In genomic region chr8:56832651-56833050, GRCm38 (mm10) we compare ENCODE assay signal across 18 mouse cellular contexts.
DNase-seq lines count a peak whose midpoint lies in the region; ATAC-seq lines count a peak whose summit lies in the region.
"Had no signal": no experiment of that assay in that cellular context is flagged by ENCODE, and none has a peak within 500 bp of the region (broad histone marks: within the 10 kb centered on the region; RNA-seq: fewer than 3 reads in every experiment).

No protein-coding gene starts in this region.

- ATAC-seq in limb, embryonic 12.5 days (ENCODE audit: insufficient number of reproducible peaks, insufficient read depth, low FRiP score, low TSS enrichment, low read depth): peak; percentile 52; the same call in 1 of the 2 replicates
- ATAC-seq: activated CD4-positive, CD25-positive, alpha-beta regulatory T cell, adult 4 months; forebrain, embryonic 15.5 days; intestine, embryonic 16.5 days; Patski had no signal

- no peaks in the 10 kb centered on the region for H3K36me3 ChIP-seq in limb, embryonic 12.5 days
- H3K36me3 ChIP-seq: forebrain, embryonic 15.5 days; hindbrain, embryonic 13.5 days had no signal

- peak; percentile 70 for DNase-seq in heart, adult 11 months
- DNase-seq in heart, postnatal 4 days: no peak
- peak; percentile 23 for DNase-seq in embryo, embryonic 10.5 days (ENCODE audit: low spot score)
- DNase-seq in forelimb bud, embryonic 11.5 days (ENCODE audit: low read depth, low spot score): peak; percentile 78
- DNase-seq in c-Kit-positive CD71-positive TER-119-positive erythroid progenitor cells, embryonic 14.5 days (ENCODE audit: low spot score): no peak
- DNase-seq in adrenal gland, adult 8-10 months: no peak
- DNase-seq: adrenal gland, postnatal 25 days; cerebellum, adult 2 months; gastrocnemius, postnatal 10 days had no signal

- H3K4me3 ChIP-seq in limb, embryonic 12.5 days (replicated peaks): no peak overlapping the region
- H3K4me3 ChIP-seq: forebrain, embryonic 15.5 days; heart, adult 2 months; hindbrain, embryonic 13.5 days had no signal

- no peak overlapping the region for H3K9ac ChIP-seq in limb, embryonic 12.5 days (replicated peaks)
- H3K9ac ChIP-seq: forebrain, embryonic 15.5 days; hindbrain, embryonic 13.5 days had no signal

- 23% methylated on average over 5 of the region's 5 CpGs for WGBS in limb, embryonic 12.5 days

- H3K4me1 ChIP-seq in limb, embryonic 12.5 days (replicated peaks): peaks cover 18% of the 10 kb centered on the region
- H3K4me1 ChIP-seq: forebrain, embryonic 15.5 days; hindbrain, embryonic 13.5 days had no signal

- H3K27me3 ChIP-seq in limb, embryonic 12.5 days: no peaks in the 10 kb centered on the region
- H3K27me3 ChIP-seq: CH12.LX; forebrain, embryonic 15.5 days; hindbrain, embryonic 13.5 days had no signal

- no peaks in the 10 kb centered on the region for H3K9me3 ChIP-seq in limb, embryonic 12.5 days
- H3K9me3 ChIP-seq: forebrain, embryonic 15.5 days had no signal

- 0 out of 2 replicates have a peak overlapping the region, but pooled peaks have one; percentile 4 for H3K27ac ChIP-seq in limb, embryonic 12.5 days
- H3K27ac ChIP-seq: forebrain, embryonic 15.5 days; heart, adult 2 months; hindbrain, embryonic 13.5 days had no signal

- no peak overlapping the region for H3K4me2 ChIP-seq in limb, embryonic 12.5 days
- H3K4me2 ChIP-seq: forebrain, embryonic 15.5 days; heart, embryonic 11.5 days; hindbrain, embryonic 13.5 days had no signal

Comparison
In these comparisons a context has a peak if more than half of its experiments do, and no peak if none do; other contexts are left out.
1. DNase-seq: peak in heart, adult 11 months (single experiment), embryo, embryonic 10.5 days (single experiment) and forelimb bud, embryonic 11.5 days (single experiment); none in heart, postnatal 4 days (single experiment), c-Kit-positive CD71-positive TER-119-positive erythroid progenitor cells, embryonic 14.5 days (single experiment) and adrenal gland, adult 8-10 months (single experiment).